Mouse (Mus musculus) MN1 (cell line): Measurements from ENCODE around the gene AU018091.
"Not testable (repeated sequence)": the region's sequence is repeated elsewhere in the genome, so short reads cannot be mapped to it uniquely, and the experiment has no call there.

Source experiments
- DNase-seq: peaks from one replicate; pipeline ENCODE4 v3.0.0-alpha.2; 2016; ENCODE audit warnings: low spot score

The AU018091 gene

GRCm38 (mm10) chr7:3166270-3166669 lies 2.7 kb downstream of the AU018091 start:
- DNase-seq: no peak

DNA sequence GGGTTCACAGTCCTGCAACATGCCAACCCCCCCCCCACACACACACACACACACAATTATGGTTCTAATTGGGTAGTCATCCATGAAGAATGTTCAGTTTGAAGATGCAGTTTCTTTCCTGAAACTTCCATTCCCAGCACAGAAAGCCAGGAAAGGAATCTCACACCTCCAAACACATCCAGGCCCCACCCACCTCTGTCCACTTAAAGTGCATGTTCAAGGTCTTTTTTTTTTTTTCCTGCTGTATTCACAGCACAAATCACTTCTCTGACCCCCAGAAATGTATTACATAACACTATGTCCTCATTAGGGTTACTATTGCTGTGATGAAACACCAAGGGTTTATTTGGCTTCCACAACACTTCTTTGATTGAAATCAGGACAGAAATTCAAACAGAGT lies 4.0 kb downstream of the AU018091 start:
- no peak for DNase-seq

DNA sequence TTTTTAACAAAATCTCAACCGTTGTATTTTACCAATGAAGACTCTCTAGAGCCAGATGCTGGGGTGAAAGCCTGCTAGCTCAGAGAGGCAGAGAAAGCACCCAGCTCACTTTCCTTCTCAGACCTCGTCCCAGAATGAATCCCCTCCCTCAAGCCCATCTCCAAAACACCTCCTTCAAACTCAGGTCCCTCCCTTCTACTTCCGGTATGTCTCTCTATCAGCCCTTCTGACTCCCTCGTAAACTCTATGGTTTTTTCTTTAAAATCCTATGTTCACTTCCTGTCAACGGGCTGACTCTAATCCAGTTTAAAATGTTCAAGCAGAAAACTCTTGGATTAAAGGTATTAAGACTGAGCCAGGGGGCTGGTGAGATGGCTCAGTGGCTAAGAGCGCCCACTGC lies 4.6 kb downstream of the AU018091 start:
- DNase-seq: no peak

DNA sequence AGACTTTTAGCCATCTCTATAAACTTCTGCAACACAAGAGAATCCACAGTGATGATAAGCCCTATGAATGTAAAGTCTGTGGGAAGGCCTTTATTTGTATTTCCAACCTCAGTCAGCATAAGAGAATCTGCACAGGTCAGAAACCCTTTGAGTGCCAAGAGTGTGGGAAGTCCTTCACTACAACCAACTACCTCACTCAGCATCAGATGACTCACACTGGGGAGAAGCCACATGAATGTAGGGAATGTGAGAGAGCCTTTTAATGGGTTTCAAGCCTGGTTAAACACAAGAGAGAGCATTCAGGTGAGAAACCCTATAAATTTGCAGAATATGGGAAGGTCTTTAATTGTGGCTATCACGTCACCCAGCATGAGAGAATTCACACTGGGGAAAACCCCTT lies 18.6 kb downstream of the AU018091 start:
- DNase-seq: no peak

- no peak for DNase-seq
Observed at GRCm38 (mm10) chr7:3146072-3146471, 22.9 kb downstream of the AU018091 start.

- DNase-seq: no peak
Observed at GRCm38 (mm10) chr7:3143329-3143728, 25.7 kb downstream of the AU018091 start.

DNA sequence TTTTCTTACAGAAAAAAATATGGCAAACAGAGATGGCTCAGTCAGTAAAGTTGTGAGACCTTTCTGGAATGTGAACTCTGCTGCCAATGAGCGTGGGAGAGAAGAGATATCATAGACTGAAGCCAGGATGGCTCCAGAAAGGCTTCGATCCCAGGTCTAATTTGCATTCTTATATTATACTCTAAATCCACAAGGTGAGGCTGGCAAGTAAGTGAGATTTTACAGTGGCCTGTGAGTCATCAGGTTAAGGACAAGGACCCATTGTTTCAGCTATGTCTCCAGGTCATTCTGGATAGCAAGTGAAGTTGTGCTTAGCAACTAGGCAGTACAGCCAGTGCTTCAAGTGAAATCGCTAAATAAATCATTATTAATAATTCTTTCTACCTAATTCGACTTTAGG lies 33.4 kb downstream of the AU018091 start:
- no peak for DNase-seq

DNA sequence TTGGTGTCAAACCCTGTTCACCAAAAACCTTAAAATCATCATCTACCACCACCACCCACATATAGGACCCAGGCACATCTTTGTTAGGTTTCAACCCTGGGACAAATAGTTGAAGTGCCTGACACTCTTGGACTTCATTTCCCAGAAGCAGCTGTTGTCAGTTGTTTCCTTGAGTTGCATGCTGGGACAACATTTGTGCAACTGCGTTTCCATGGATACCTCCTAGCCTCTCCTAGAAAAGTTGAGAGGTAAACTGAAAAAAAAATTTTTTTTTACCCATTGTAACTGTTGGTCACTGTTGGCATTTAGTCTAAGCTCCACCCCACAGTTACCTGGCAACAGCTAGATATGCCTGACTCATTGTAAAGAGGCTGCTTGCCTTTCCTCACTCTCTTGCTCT lies 34.3 kb downstream of the AU018091 start:
- no peak for DNase-seq

- DNase-seq: no peak
Observed at GRCm38 (mm10) chr7:3130342-3130741, 38.7 kb downstream of the AU018091 start.

- not testable (repeated sequence) for DNase-seq
Observed at GRCm38 (mm10) chr7:3128564-3128963, 40.4 kb downstream of the AU018091 start.

- DNase-seq: not testable (repeated sequence)
Observed at GRCm38 (mm10) chr7:3111193-3111592, 57.8 kb downstream of the AU018091 start.

DNA sequence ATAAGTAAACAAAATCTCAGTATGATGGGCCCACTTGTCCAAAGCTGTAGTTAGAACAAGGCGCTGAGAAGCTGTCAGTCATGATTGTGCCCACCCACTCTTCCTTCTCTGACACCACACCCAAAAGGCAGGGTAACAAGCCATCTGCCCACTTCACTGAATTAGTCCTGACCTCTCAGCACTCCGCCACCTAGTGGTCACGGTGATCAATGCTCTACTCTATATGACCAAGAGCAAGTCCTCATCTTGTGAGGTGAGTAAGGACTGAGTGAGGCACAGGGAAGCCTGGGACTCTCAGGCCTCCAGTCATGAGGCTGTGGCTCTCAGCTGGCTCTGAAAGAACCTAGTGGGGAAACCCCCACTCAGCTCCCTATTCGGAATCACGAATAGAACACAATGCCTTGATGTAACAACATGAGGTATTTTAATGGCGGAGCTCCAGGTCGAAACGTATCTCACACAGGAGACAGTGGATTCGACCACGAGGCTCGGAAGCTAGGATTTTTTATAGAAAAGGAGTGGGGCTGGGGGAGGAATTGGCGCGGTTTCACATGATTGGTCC lies 62.4 kb downstream of the AU018091 start:
- not testable (repeated sequence) for DNase-seq
